Mouse (Mus musculus) brown adipose tissue, adult 24 weeks (tissue): ENCODE results near the gene Olfr867. TPM values are rescaled to one million over a fixed set of nuclear protein-coding genes. Genes with fewer than 3 reads are reported as not detected.

ENCODE experiments used
- H3K27ac ChIP-seq: fragments of 200-500 bp; replicated peaks from 2 replicates; pipeline ENCODE4 v1.5.1; 2012; ENCODE audit warnings: low read depth, mild to moderate bottlenecking, low read length
- H3K4me1 ChIP-seq: fragments of 200-500 bp; 2 replicates; pipeline ENCODE4 v1.6.1; 2012; ENCODE audit warnings: low read length, mixed read lengths; ENCODE audit not compliant: control insufficient read depth, insufficient read depth, insufficient read length
- H3K4me3 ChIP-seq: fragments of 200-500 bp; 2 replicates; pipeline ENCODE4 v1.5.1; 2012; ENCODE audit warnings: low read depth, mild to moderate bottlenecking, low read length, moderate library complexity; ENCODE audit not compliant: insufficient read depth
- polyA plus RNA-seq: library from polyadenylated mRNA; stranded (reverse); fragments of >200 nt; gene quantifications from 2 replicates; pipeline ENCODE4 v1.2.4, GENCODE M21; 2012; ENCODE audit not compliant: missing spikeins, insufficient read depth, insufficient read length

The Olfr867 gene
- not detected in 2 replicates for polyA plus RNA-seq

- Histone ChIP-seq H3K27ac (no peak within 1 kb of the TSS), H3K4me1 (no peaks in the 10 kb centered on the region), H3K4me3 (no peak within 1 kb of the TSS)
Measured at GRCm38 (mm10) chr9:20057462-20057861, at the start of gene Olfr867. Olfr867 (minus strand) TSS chr9:20057562.

- Histone ChIP-seq H3K27ac (no peak within 1 kb of the TSS), H3K4me3 (no peak within 1 kb of the TSS), H3K4me1 (no peaks in the 10 kb centered on the region)
Measured at GRCm38 (mm10) chr9:20098326-20098725, 41.0 kb upstream of the Olfr867 start, which contains the start of gene Olfr868. Olfr868 (plus strand) TSS chr9:20098626.

DNA sequence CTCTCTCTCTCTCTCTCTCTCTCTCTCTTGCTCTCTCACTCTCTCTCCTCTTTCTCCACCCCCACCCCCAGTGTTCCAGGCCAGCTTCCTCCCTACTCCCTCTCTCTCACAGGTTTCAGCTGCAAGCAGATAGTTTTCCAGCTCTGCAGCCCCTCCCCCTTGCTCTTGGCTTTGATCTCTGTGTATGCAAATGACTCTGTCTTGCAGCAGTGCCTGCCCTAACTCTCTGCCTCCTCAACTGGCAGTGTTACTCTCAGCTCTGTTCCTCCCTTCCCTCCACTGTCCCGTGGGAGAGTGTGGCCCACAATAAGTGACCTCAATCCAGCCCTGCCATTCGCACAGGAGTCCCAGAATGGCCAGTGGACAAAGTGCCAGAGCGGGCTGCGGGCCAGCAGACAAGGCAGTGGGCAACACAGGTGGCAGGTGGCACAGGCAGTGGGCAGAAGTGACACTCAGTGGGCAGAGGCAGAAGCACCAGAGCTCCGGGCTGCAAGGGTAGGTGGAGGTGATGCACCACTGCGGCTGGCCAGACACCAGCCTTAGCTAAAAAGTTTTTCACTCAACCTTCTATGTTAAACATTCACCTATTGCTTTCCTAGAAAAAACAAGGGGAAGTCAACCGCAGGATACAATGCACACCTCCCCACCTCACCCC, 16.3 kb upstream of the Olfr867 start:
- Histone ChIP-seq H3K4me3 (no peak overlapping the region), H3K4me1 (no peaks in the 10 kb centered on the region), H3K27ac (no peak overlapping the region)

DNA sequence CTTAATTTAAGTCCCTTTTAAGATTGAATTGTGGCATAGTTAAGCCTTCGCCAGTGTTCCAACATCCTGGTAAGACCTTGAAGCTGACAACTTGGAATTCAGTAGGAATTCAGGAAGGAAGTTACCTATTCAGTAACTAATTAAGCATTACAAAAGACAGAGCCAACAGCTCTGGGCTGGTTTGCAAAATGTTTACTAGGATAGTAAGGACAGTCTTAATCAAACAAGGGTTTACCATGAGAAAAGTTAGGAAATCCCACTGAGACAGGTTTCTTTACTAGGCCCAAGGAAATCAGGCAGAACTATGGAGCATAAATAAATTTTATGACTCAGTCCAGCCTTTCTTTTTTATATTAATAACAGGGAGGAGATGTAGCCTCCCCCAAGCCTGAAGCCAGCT, 13.9 kb upstream of the Olfr867 start:
- Histone ChIP-seq H3K4me1 (no peaks in the 10 kb centered on the region), H3K4me3 (no peak overlapping the region), H3K27ac (no peak overlapping the region)

GRCm38 (mm10) chr9:20070236-20070635, 12.9 kb upstream of the Olfr867 start:
- Histone ChIP-seq H3K4me1 (no peaks in the 10 kb centered on the region), H3K27ac (no peak overlapping the region), H3K4me3 (no peak overlapping the region)

DNA sequence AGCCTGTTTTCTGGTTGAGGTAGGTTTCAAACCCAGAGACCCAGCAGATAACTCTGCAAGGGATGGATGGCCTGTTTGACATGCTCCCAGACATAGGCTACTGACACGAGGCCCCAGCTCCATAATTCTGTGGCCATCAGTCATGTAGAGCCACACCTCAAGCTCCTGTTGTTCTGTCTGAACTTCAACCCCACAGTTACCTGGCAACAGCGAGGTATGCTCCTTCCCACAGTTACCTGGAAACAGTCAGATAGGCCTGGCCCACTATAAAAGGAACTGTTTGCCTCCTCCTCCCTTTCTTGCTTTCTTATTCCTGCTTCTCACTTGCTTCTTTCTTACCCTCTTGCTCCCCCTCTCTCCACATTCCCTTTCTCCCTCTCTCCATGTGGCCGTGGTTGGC, 9.4 kb downstream of the Olfr867 start:
- H3K4me3 ChIP-seq, result no peak overlapping the region
- H3K4me1 ChIP-seq, result no peaks in the 10 kb centered on the region
- no peak overlapping the region for H3K27ac ChIP-seq

DNA sequence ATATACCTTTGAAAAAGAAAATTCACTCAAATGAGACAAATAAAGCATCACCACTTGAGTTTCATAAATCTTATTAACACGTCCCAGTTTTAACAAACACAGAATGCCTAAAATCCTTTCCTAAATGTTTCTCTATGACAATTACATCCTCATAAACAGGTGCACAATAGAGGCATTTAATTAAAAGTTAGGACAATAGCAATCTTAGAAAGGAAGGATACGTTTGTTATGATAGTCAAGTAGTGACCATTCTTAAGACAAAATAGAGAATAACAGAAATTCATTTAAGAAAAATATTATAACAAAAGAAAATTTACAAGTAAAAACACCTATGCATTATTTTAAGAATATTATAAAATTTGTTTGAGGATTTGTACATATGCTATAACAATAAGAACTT, 29.4 kb downstream of the Olfr867 start, which contains the start of gene Olfr866:
Gene Olfr866 (minus strand): TSS at position 101 of the 400 bp plus-strand sequence.
- no peak within 1 kb of the TSS for H3K4me3 ChIP-seq
- no peak within 1 kb of the TSS for H3K27ac ChIP-seq
- H3K4me1 ChIP-seq, result no peaks in the 10 kb centered on the region

Other genes with a start within 250 kb of the Olfr867 start
- not detected in 2 replicates for gene Olfr860, start 207.8 kb downstream of the Olfr867 start, polyA plus RNA-seq
- not detected in 2 replicates for gene Olfr862, start 169.6 kb downstream of the Olfr867 start, polyA plus RNA-seq
- gene Olfr77, start 140.7 kb downstream of the Olfr867 start, polyA plus RNA-seq, result not detected in 2 replicates
- gene Olfr866, start 29.5 kb downstream of the Olfr867 start, polyA plus RNA-seq, result not detected in 2 replicates
- gene Olfr868, start 41.1 kb upstream of the Olfr867 start, polyA plus RNA-seq, result not detected in 2 replicates
- gene Olfr869, start 71.4 kb upstream of the Olfr867 start, polyA plus RNA-seq, result not detected in 2 replicates
- gene Olfr870, start 116.5 kb upstream of the Olfr867 start, polyA plus RNA-seq, result not detected in 2 replicates
- gene Olfr871, start 154.6 kb upstream of the Olfr867 start, polyA plus RNA-seq, result not detected in 2 replicates
- gene Olfr872, start 179.6 kb upstream of the Olfr867 start, polyA plus RNA-seq, result not detected in 2 replicates
- not detected in 2 replicates for gene Olfr39, start 224.8 kb upstream of the Olfr867 start, polyA plus RNA-seq
- gene Olfr873, start 241.0 kb upstream of the Olfr867 start, polyA plus RNA-seq, result 1.5 and 1.6 TPM in 2 replicates